20 mouse cellular contexts compared by ENCODE assay signal in the genomic region with DNA sequence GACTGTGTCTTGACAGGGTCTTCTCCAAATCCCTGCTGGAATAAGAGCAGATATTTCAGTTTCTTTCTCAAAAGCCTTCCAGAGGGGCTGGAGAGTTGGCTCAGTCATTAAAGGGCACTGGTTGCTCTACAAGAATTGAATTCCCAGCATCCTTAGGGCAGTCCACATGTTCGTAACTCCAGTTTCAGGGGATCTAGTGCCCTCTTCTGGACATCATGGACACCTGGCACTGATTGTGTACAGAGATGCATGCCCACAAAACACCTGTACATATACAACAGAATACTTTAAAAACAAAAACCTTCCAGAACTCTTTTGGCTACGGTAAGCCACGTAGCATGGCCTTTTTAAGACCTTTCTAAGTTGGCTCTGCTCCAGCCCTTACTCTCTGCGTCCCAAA. TPM values are rescaled to one million over a fixed set of nuclear protein-coding genes. Genes with fewer than 3 reads are reported as not detected.
DNase-seq lines count a peak whose midpoint lies in the region; TF ChIP-seq lines count a peak whose summit lies in the region.
"Had no signal": no experiment of that assay in that cellular context is flagged by ENCODE, and none has a peak within 500 bp of the region (broad histone marks: within the 10 kb centered on the region; RNA-seq: fewer than 3 reads in every experiment).

No protein-coding gene starts in this region.

- no peak overlapping the region for H3K4me3 ChIP-seq in gastrocnemius, adult 2 months
- H3K4me3 ChIP-seq in liver, adult 2 months (ENCODE audit: insufficient read depth, low read depth, low read length), result no peak overlapping the region
- no peak overlapping the region for H3K4me3 ChIP-seq in bone marrow, adult 2 months (replicated peaks; ENCODE audit: control insufficient read depth, low read depth, low read length)
- H3K4me3 ChIP-seq: embryonic facial prominence, embryonic 13.5 days; hindbrain, embryonic 13.5 days; limb, embryonic 15.5 days had no signal

- intact Hi-C loops in gastrocnemius, adult 2 months (cut with DNase I), result no loop called here

- H3K36me3 ChIP-seq in liver, adult 2 months (ENCODE audit: control insufficient read depth, insufficient read depth, low read length), result no peaks in the 10 kb centered on the region
- H3K36me3 ChIP-seq: embryonic facial prominence, embryonic 13.5 days; G1E; hindbrain, embryonic 13.5 days; limb, embryonic 15.5 days had no signal

- no peaks in the 10 kb centered on the region for H3K79me2 ChIP-seq in liver, adult 2 months (ENCODE audit: control insufficient read depth, insufficient read depth, low read length)

- no peak for DNase-seq in gastrocnemius, adult 2 months
- DNase-seq in gastrocnemius, postnatal 25 days, result no peak
- peak; percentile 59 for DNase-seq in liver, adult 2 months (ENCODE audit: extremely low read depth, low read depth, low spot score)
- DNase-seq in liver (no peak), A20 (ENCODE audit: low read depth, low spot score) (peak; percentile 41)
- no peak for DNase-seq in thymus, postnatal 4 days
- DNase-seq in heart, adult 18-20 months, result no peak
- DNase-seq: adrenal gland, postnatal 10 days; cerebellum, adult 8-10 months; forebrain, postnatal 0 days; gastrocnemius, postnatal 10 days; kidney, postnatal 14 days; lung, postnatal 10 days; thymus, postnatal 36 days had no signal

- no peak for TF ChIP-seq POLR2A in liver, adult 2 months (IDR thresholded peaks at IDR 0.05; ENCODE audit: extremely low read depth, insufficient read depth, low read length)
- no peak for TF ChIP-seq POLR2A in bone marrow, adult 2 months (IDR thresholded peaks at IDR 0.05; ENCODE audit: borderline replicate concordance, control insufficient read depth, low read depth, low read length)

- WGBS in liver, adult 2 months, result 89% methylated on average over 4 of the region's 4 CpGs
- WGBS in bone marrow, adult 2 months, result 78% methylated on average over 4 of the region's 4 CpGs

- no peak overlapping the region for H3K9ac ChIP-seq in liver, adult 2 months (ENCODE audit: low read depth, low read length)
- H3K9ac ChIP-seq: embryonic facial prominence, embryonic 13.5 days; forebrain, postnatal 0 days; hindbrain, embryonic 13.5 days; limb, embryonic 15.5 days had no signal

- no peaks in the 10 kb centered on the region for H3K27me3 ChIP-seq in liver, adult 2 months (ENCODE audit: control insufficient read depth, insufficient read depth, low read length)
- H3K27me3 ChIP-seq: hindbrain, embryonic 13.5 days had no signal

- no peak overlapping the region for H3K27ac ChIP-seq in gastrocnemius, adult 2 months
- H3K27ac ChIP-seq in liver, adult 2 months (replicated peaks; ENCODE audit: insufficient read depth, low read depth, low read length), result no peak overlapping the region
- no peak overlapping the region for H3K27ac ChIP-seq in bone marrow, adult 2 months (ENCODE audit: control insufficient read depth, insufficient read depth, low read depth, low read length, poor library complexity)
- H3K27ac ChIP-seq: embryonic facial prominence, embryonic 13.5 days; hindbrain, embryonic 13.5 days; limb, embryonic 15.5 days had no signal

- H3K4me1 ChIP-seq in liver, adult 2 months (ENCODE audit: control insufficient read depth, insufficient read depth, low read length), result no peaks in the 10 kb centered on the region; the same call in 1 of the 2 replicates
- no peaks in the 10 kb centered on the region; the same call in 1 of the 2 replicates for H3K4me1 ChIP-seq in bone marrow, adult 2 months (ENCODE audit: control insufficient read depth, insufficient read depth, low read length)
- H3K4me1 ChIP-seq: limb, embryonic 15.5 days had no signal

- TF ChIP-seq CTCF in gastrocnemius, adult 2 months (IDR thresholded peaks at IDR 0.05), result peak; percentile 48
- peak; percentile 47 for TF ChIP-seq CTCF in liver, adult 2 months (IDR thresholded peaks at IDR 0.05; ENCODE audit: low read depth, low read length)
- TF ChIP-seq CTCF in bone marrow, adult 2 months (IDR thresholded peaks at IDR 0.05; ENCODE audit: control insufficient read depth, insufficient read depth, low read length), result 0 out of 2 replicates have a peak, but pooled peaks have one; percentile 11

RNA-seq across cellular contexts. Expression of a gene that starts 20.2 kb away (rescaled TPM):
- total RNA-seq in gastrocnemius, adult 2 months (2021), result 100 to 1,000 TPM; 163 to 166 TPM
- total RNA-seq in gastrocnemius, postnatal 25 days (2021), result 100 to 1,000 TPM; 102 to 134 TPM
- 19.3 and 24.2 TPM in 2 replicates for total RNA-seq in liver, adult 2 months (2014; rRNA removed)
- 5.3 and 7.2 TPM in 2 replicates for polyA plus RNA-seq in liver, adult 2 months (2012; rRNA removed)
- polyA plus RNA-seq in bone marrow, adult 2 months (2011; ENCODE audit: insufficient read depth, insufficient read length, low replicate concordance, missing spikeins), result 4.2 and 7.5 TPM in 2 replicates
- 100 to 1,000 TPM; 122 to 213 TPM for total RNA-seq in heart, adult 18-20 months (2021)

RNA-seq across cellular contexts. Expression of a gene that starts 54.7 kb away (rescaled TPM):
- total RNA-seq in gastrocnemius, adult 2 months (2021), result not detected
- total RNA-seq in gastrocnemius, postnatal 25 days (2021), result not detected
- total RNA-seq in liver, adult 2 months (2014; rRNA removed), result not detected in 2 replicates
- polyA plus RNA-seq in liver, adult 2 months (2012; rRNA removed), result not detected in 2 replicates
- polyA plus RNA-seq in bone marrow, adult 2 months (2011; ENCODE audit: insufficient read depth, insufficient read length, low replicate concordance, missing spikeins), result not detected in 2 replicates
- total RNA-seq in heart, adult 18-20 months (2021), result under 1 TPM in 1 of 2 experiments, not detected in 1; 0.17 TPM
- total RNA-seq: G1E; gastrocnemius, postnatal 10 days; monocyte, adult 5-6 weeks had no signal
- polyA plus RNA-seq: G1E had no signal

Comparison
In these comparisons a context has a peak if more than half of its experiments do, and no peak if none do; other contexts are left out.
1. DNase-seq: peak in liver, adult 2 months (single experiment) and A20 (single experiment); none in gastrocnemius, adult 2 months (single experiment), gastrocnemius, postnatal 25 days (single experiment), liver (single experiment), thymus, postnatal 4 days (single experiment) and heart, adult 18-20 months (0 of 2).
2. Peak in every context shown above with its lines, with median percentiles within 50 percentile points of each other: CTCF ChIP-seq.